Mouse (Mus musculus) liver, adult 2 months (tissue): ENCODE measurements at regions not wholly inside any gene's neighbourhood (a gene's known extent, or its start where the extent isn't known, plus 50 kb on each side); places are given as distances from the start of the nearest gene placed in this dataset.

Experiments
- DNase-seq: peaks from one replicate; pipeline ENCODE4 v3.0.0-alpha.2; 2011; ENCODE audit warnings: low read depth, low spot score; ENCODE audit errors: extremely low read depth
- H3K27ac ChIP-seq: fragments of 200-500 bp; replicated peaks from 2 replicates; pipeline ENCODE4 v1.5.1; 2012; ENCODE audit warnings: low read depth, mild to moderate bottlenecking, control low read depth, inconsistent platforms, low read length; ENCODE audit not compliant: insufficient read depth
- H3K27me3 ChIP-seq: fragments of 200-500 bp; 2 replicates; pipeline ENCODE4 v1.6.1; 2012; ENCODE audit warnings: mild to moderate bottlenecking, moderate library complexity, low read length, inconsistent platforms; ENCODE audit not compliant: control insufficient read depth, insufficient read depth
- H3K36me3 ChIP-seq: fragments of 200-500 bp; 2 replicates; pipeline ENCODE4 v1.6.1; 2012; ENCODE audit warnings: low read length, inconsistent platforms; ENCODE audit not compliant: control insufficient read depth, insufficient read depth
- H3K4me1 ChIP-seq: fragments of 200-500 bp; 2 replicates; pipeline ENCODE4 v1.6.1; 2011; ENCODE audit warnings: low read length; ENCODE audit not compliant: control insufficient read depth, insufficient read depth
- H3K4me3 ChIP-seq: fragments of 200-500 bp; 2 replicates; pipeline ENCODE4 v1.5.1; 2011; ENCODE audit warnings: low read depth, mild to moderate bottlenecking, control low read depth, low read length, moderate library complexity; ENCODE audit not compliant: insufficient read depth
- H3K79me2 ChIP-seq: fragments of 200-500 bp; 2 replicates; pipeline ENCODE4 v1.6.1; 2012; ENCODE audit warnings: inconsistent platforms, mild to moderate bottlenecking, low read length, moderate library complexity; ENCODE audit not compliant: control insufficient read depth, insufficient read depth
- H3K9ac ChIP-seq: fragments of 200-500 bp; 2 replicates; pipeline ENCODE4 v1.6.1; 2012; ENCODE audit warnings: low read depth, mild to moderate bottlenecking, control low read depth, inconsistent platforms, low read length
- CTCF ChIP-seq: fragments of 200-500 bp; IDR thresholded peaks from 2 replicates; pipeline ENCODE4 v1.5.1; 2011; ENCODE audit warnings: low read depth, low read length, control low read depth
- POLR2A ChIP-seq: fragments of 200-500 bp; IDR thresholded peaks from 2 replicates; pipeline ENCODE4 v1.6.1; 2011; ENCODE audit warnings: low read length, control low read depth; ENCODE audit not compliant: insufficient read depth; ENCODE audit errors: extremely low read depth
- WGBS: fragments of 180-500 bp; shearing (Covaris S2); methylation state at CpG from one replicate; pipeline ENCODE4 v1.1.7; 2018; 5-methylcytosine and 5-hydroxymethylcytosine counted together

DNA sequence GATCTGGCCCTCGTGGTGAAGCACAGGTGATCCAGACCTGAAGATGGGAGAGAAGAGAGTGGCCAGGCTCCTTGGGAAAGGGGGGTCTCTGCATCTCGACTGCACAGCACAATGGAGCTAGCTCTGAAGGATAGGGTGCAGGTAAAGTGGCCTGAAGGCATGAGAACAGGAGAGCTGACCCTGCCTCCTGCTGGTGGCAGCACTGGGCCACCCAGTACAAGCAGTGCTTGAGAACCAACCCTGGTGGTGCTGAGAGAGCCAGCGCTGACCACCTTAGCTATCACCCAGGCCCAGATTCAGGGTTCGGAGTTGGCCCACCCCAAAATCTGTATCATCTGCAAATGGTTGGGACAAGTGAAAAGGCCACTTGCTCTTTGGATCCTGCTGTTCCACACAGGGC, 66.2 kb downstream of the A730009L09Rik start:
- Histone ChIP-seq H3K4me3 (no peak overlapping the region), H3K9ac (no peak overlapping the region), H3K36me3 (no peaks in the 10 kb centered on the region), H3K27ac (no peak overlapping the region), H3K4me1 (no peaks in the 10 kb centered on the region), H3K27me3 (no peaks in the 10 kb centered on the region), H3K79me2 (no peaks in the 10 kb centered on the region)
- WGBS: 74% methylated on average over 4 of the region's 4 CpGs
- no peak for DNase-seq
- TF ChIP-seq POLR2A (no peak), CTCF (peak; percentile 11; the same call in 1 of the 2 replicates)

- Histone ChIP-seq H3K79me2 (no peaks in the 10 kb centered on the region), H3K27me3 (no peaks in the 10 kb centered on the region), H3K4me1 (no peaks in the 10 kb centered on the region), H3K36me3 (no peaks in the 10 kb centered on the region), H3K9ac (no peak overlapping the region), H3K27ac (no peak overlapping the region), H3K4me3 (0 out of 2 replicates have a peak overlapping the region, but pooled peaks have one; percentile 45)
- WGBS: 75% methylated on average over 7 of the region's 7 CpGs
- TF ChIP-seq POLR2A: no peak
- TF ChIP-seq CTCF: no peak
- peak; percentile 27 for DNase-seq
These were observed 68.4 kb downstream of the A730009L09Rik start for GRCm38 (mm10) chr16:84583323-84583722.

DNA sequence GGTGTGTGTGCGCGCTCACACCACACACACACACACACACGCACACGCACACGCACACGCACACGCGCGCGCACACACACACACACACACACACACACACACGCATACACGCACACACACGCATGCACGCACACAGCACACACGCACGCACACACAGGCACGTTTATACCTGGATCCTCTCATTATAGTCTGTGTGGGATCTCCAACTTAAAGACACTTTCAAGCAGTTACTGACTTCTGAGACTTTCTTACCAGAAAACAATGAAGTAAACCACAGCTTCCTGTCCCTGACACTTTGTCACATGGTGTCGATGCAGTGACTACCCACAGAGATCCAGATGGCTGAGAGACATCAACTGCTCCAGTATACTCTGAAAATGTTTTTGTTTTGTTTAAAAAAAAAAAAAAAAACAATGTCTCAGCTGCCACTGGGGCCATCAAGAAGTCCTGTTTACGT, 68.9 kb downstream of the A730009L09Rik start:
- H3K9ac ChIP-seq: no peak overlapping the region; the same call in 1 of the 2 replicates
- peak; percentile 8 for DNase-seq
- H3K27ac ChIP-seq: no peak overlapping the region
- H3K4me3 ChIP-seq: peak overlapping the region; percentile 45
- no peak for TF ChIP-seq CTCF
- TF ChIP-seq POLR2A: no peak
- WGBS: 83% methylated on average over 19 of the region's 19 CpGs
- H3K36me3 ChIP-seq: no peaks in the 10 kb centered on the region
- H3K79me2 ChIP-seq: no peaks in the 10 kb centered on the region
- no peaks in the 10 kb centered on the region for H3K27me3 ChIP-seq
- H3K4me1 ChIP-seq: no peaks in the 10 kb centered on the region

- no peak for DNase-seq
- WGBS: 82% methylated on average over 14 of the region's 14 CpGs
- H3K27me3 ChIP-seq: no peaks in the 10 kb centered on the region
- H3K4me1 ChIP-seq: no peaks in the 10 kb centered on the region
- TF ChIP-seq POLR2A (no peak), CTCF (no peak)
- no peak overlapping the region for H3K4me3 ChIP-seq
- H3K9ac ChIP-seq: no peak overlapping the region
- no peaks in the 10 kb centered on the region for H3K79me2 ChIP-seq
- H3K27ac ChIP-seq: no peak overlapping the region
- no peaks in the 10 kb centered on the region for H3K36me3 ChIP-seq
These were observed 69.9 kb downstream of the A730009L09Rik start for GRCm38 (mm10) chr16:84584724-84585399.

- TF ChIP-seq POLR2A (no peak), CTCF (no peak)
- no peak overlapping the region for H3K9ac ChIP-seq
- 44% methylated on average over 2 of the region's 2 CpGs for WGBS
- H3K79me2 ChIP-seq: no peaks in the 10 kb centered on the region
- H3K4me1 ChIP-seq: no peaks in the 10 kb centered on the region
- DNase-seq: no peak
- H3K27me3 ChIP-seq: no peaks in the 10 kb centered on the region
- no peak overlapping the region for H3K4me3 ChIP-seq
- H3K36me3 ChIP-seq: no peaks in the 10 kb centered on the region
- H3K27ac ChIP-seq: no peak overlapping the region
These were observed 78.1 kb downstream of the A730009L09Rik start for GRCm38 (mm10) chr16:84592978-84593377.

- DNase-seq: no peak
- H3K4me1 ChIP-seq: no peaks in the 10 kb centered on the region
- no peaks in the 10 kb centered on the region for H3K36me3 ChIP-seq
- no peak overlapping the region for H3K9ac ChIP-seq
- 76% methylated on average over 8 of the region's 8 CpGs for WGBS
- TF ChIP-seq POLR2A: no peak
- no peak for TF ChIP-seq CTCF
- H3K4me3 ChIP-seq: no peak overlapping the region
- no peaks in the 10 kb centered on the region for H3K27me3 ChIP-seq
- no peak overlapping the region for H3K27ac ChIP-seq
- H3K79me2 ChIP-seq: no peaks in the 10 kb centered on the region
These were observed 88.0 kb downstream of the A730009L09Rik start for GRCm38 (mm10) chr16:84602969-84603368.
